Mouse (Mus musculus) cerebellum, adult 11 months (tissue): ENCODE data around the gene Acot12.

Experiments
- DNase-seq: peaks from one replicate; pipeline ENCODE4 v3.0.0; 2022

The Acot12 gene

DNA sequence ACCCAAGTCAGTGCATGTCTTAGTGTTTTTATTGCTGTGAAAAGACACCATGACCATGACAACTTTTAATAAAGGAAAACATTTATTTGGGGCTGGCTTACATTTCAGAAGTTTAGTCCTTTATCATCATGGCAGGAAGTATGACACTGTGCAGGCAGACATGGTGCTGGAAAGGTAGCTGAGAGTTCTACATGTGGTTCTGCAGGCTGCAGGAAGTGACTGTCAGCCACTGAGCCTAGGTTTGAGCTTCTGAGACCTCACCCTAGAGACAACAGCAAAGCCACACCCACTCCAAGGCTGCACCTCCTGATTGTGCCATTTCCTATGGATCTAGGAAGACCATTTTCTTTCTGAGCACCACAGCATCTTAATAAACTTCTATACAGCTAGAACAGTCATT is 86.6 kb downstream of the Acot12 start:
- no peak for DNase-seq
